Mouse (Mus musculus): Measurements from ENCODE around the gene Hamp2. TPM values are rescaled to one million over a fixed set of nuclear protein-coding genes. Genes with fewer than 3 reads are reported as not detected.
"Not testable (repeated sequence)": the region's sequence is repeated elsewhere in the genome, so short reads cannot be mapped to it uniquely, and the experiment has no call there.

Gene Hamp2
- polyA plus RNA-seq, 1 experiment from 2014 or later, result not detected

GRCm38 (mm10) chr7:30955584-30956356 is 31.3 kb upstream of the Hamp2 start:
- WGBS, result under 1% methylated on average over 63 of the region's 64 CpGs
- Histone ChIP-seq H3K4me1 (ENCODE audit: control insufficient read depth, insufficient read depth, low read length) (peaks cover 17% of the 10 kb centered on the region), H3K36me3 (ENCODE audit: control insufficient read depth, insufficient read depth, low read length) (peaks cover 19% of the 10 kb centered on the region; the same call in 1 of the 2 replicates), H3K27me3 (replicated peaks; ENCODE audit: control insufficient read depth, insufficient read depth, low read length) (no peaks in the 10 kb centered on the region), H3K4me2 (ENCODE audit: low read depth, low read length) (peak overlapping the region; percentile 88), H3K9me3 (ENCODE audit: control insufficient read depth, low read length) (no peaks in the 10 kb centered on the region), H3K9ac (ENCODE audit: low read depth, low read length) (peak overlapping the region; percentile 99), H3K27ac (ENCODE audit: low read length) (peak overlapping the region; percentile 98), H3K4me3 (ENCODE audit: low read length) (peak overlapping the region; percentile 93)
- ATAC-seq, result peak; percentile 72

- Histone ChIP-seq H3K4me1 (ENCODE audit: control insufficient read depth, insufficient read depth, low read length) (peaks cover 17% of the 10 kb centered on the region), H3K36me3 (ENCODE audit: control insufficient read depth, insufficient read depth, low read length) (peaks cover 19% of the 10 kb centered on the region; the same call in 1 of the 2 replicates), H3K4me2 (ENCODE audit: low read depth, low read length) (peak overlapping the region; percentile 88), H3K9ac (ENCODE audit: low read depth, low read length) (peak overlapping the region; percentile 99), H3K27me3 (replicated peaks; ENCODE audit: control insufficient read depth, insufficient read depth, low read length) (no peaks in the 10 kb centered on the region), H3K4me3 (ENCODE audit: low read length) (peak overlapping the region; percentile 93), H3K9me3 (ENCODE audit: control insufficient read depth, low read length) (no peaks in the 10 kb centered on the region), H3K27ac (ENCODE audit: low read length) (no peak overlapping the region)
- no peak for ATAC-seq
- 74% methylated on average over 12 of the region's 12 CpGs for WGBS
These were observed 30.6 kb upstream of the Hamp2 start for GRCm38 (mm10) chr7:30954971-30955520.

DNA sequence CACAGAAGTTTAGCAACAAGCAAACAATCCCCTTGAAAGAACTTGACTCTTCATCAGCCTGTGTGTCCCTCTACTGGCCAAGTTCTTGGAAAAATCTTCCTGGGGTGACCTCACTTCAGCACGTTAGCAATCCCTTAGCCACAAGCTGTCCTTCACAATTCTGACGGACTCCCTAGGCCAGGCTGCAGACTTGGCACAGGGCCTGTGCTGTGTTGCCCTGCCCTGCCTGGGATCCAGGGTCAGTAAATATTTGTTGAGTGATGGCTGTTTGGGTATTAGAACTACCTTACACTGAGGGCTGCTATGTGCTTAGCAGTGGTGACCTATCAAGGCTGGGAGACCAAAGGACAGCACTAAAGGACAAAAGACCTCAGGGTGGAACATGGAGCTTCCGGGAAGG is 29.6 kb upstream of the Hamp2 start:
- no peak overlapping the region for H3K27ac ChIP-seq (ENCODE audit: low read length)
- H3K36me3 ChIP-seq (ENCODE audit: control insufficient read depth, insufficient read depth, low read length), result peaks cover 21% of the 10 kb centered on the region; the same call in 1 of the 2 replicates
- 73% methylated on average over 3 of the region's 3 CpGs for WGBS
- H3K9me3 ChIP-seq (ENCODE audit: control insufficient read depth, low read length), result no peaks in the 10 kb centered on the region
- no peak for ATAC-seq
- no peaks in the 10 kb centered on the region for H3K27me3 ChIP-seq (replicated peaks; ENCODE audit: control insufficient read depth, insufficient read depth, low read length)
- no peak overlapping the region for H3K4me3 ChIP-seq (ENCODE audit: low read length)
- no peak overlapping the region for H3K9ac ChIP-seq (ENCODE audit: low read depth, low read length)
- H3K4me2 ChIP-seq (ENCODE audit: low read depth, low read length), result no peak overlapping the region
- peaks cover 17% of the 10 kb centered on the region for H3K4me1 ChIP-seq (ENCODE audit: control insufficient read depth, insufficient read depth, low read length)

- no peak for ATAC-seq
- no peaks in the 10 kb centered on the region for H3K27me3 ChIP-seq (replicated peaks; ENCODE audit: control insufficient read depth, insufficient read depth, low read length)
- H3K4me3 ChIP-seq (ENCODE audit: low read length), result no peak overlapping the region
- peaks cover 15% of the 10 kb centered on the region for H3K4me1 ChIP-seq (ENCODE audit: control insufficient read depth, insufficient read depth, low read length)
- H3K9ac ChIP-seq (ENCODE audit: low read depth, low read length), result no peak overlapping the region
- no peaks in the 10 kb centered on the region for H3K9me3 ChIP-seq (ENCODE audit: control insufficient read depth, low read length)
- peaks cover 18% of the 10 kb centered on the region; the same call in 1 of the 2 replicates for H3K36me3 ChIP-seq (ENCODE audit: control insufficient read depth, insufficient read depth, low read length)
- H3K27ac ChIP-seq (ENCODE audit: low read length), result no peak overlapping the region; the same call in 1 of the 2 replicates
- 89% methylated on average over 6 of the region's 6 CpGs for WGBS
- no peak overlapping the region for H3K4me2 ChIP-seq (ENCODE audit: low read depth, low read length)
These were observed 29.0 kb upstream of the Hamp2 start for GRCm38 (mm10) chr7:30953459-30953858.

DNA sequence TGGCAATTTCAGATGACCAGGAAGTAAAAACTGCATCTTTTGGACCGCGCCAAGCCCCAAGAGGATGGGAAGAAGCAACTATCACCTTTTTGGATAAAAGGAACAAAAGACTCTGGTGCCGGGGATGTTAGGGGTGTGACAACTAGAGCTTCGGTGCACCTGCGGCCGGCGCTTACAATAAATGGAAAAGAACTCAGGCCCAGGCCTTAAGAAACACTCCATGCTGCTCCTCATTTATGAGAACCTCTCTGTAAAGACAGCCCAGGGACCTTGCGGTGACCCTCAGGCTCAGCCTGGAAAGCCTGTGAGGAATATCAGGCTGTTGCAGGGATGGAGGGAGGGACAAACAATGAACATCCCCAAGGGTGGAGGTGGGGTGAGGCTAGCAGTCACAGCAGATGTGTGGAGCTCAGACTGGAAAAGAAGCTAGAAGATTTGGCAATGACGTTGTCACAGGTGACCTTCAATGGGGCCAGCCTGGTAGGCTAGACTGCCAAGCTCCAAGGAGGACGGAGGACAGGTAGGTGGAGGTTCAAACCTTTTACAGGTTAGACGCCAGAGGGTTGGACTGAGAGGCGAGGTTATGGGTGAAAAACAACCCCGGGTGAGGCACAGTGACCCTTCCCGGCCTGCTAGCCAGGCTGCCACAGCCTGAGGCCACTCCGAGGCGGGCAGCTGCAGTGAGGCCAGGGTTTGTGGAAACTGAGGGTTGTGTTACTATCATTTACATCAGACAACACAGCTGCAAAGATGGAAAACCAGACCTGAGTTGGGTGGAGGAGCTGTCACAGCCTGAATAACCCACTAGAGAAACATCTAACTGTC is 28.2 kb upstream of the Hamp2 start:
- Histone ChIP-seq H3K4me3 (ENCODE audit: low read length) (no peak overlapping the region), H3K4me2 (ENCODE audit: low read depth, low read length) (no peak overlapping the region), H3K4me1 (ENCODE audit: control insufficient read depth, insufficient read depth, low read length) (peaks cover 9% of the 10 kb centered on the region; the same call in 1 of the 2 replicates), H3K9ac (ENCODE audit: low read depth, low read length) (no peak overlapping the region), H3K27me3 (replicated peaks; ENCODE audit: control insufficient read depth, insufficient read depth, low read length) (no peaks in the 10 kb centered on the region), H3K9me3 (ENCODE audit: control insufficient read depth, low read length) (no peaks in the 10 kb centered on the region), H3K36me3 (ENCODE audit: control insufficient read depth, insufficient read depth, low read length) (peaks cover 16% of the 10 kb centered on the region; the same call in 1 of the 2 replicates), H3K27ac (ENCODE audit: low read length) (no peak overlapping the region)
- ATAC-seq, result no peak
- 93% methylated on average over 16 of the region's 16 CpGs for WGBS

GRCm38 (mm10) chr7:30949902-30950301 is 25.4 kb upstream of the Hamp2 start:
- H3K4me2 ChIP-seq (ENCODE audit: low read depth, low read length); H3K9me3 ChIP-seq (ENCODE audit: control insufficient read depth, low read length); H3K4me3 ChIP-seq (ENCODE audit: low read length); H3K27ac ChIP-seq (ENCODE audit: low read length); H3K9ac ChIP-seq (ENCODE audit: low read depth, low read length); H3K27me3 ChIP-seq (replicated peaks; ENCODE audit: control insufficient read depth, insufficient read depth, low read length); H3K4me1 ChIP-seq (ENCODE audit: control insufficient read depth, insufficient read depth, low read length); ATAC-seq: not testable (repeated sequence)
- peaks cover 16% of the 10 kb centered on the region; the same call in 1 of the 2 replicates for H3K36me3 ChIP-seq (ENCODE audit: control insufficient read depth, insufficient read depth, low read length)
- 88% methylated on average over 3 of the region's 3 CpGs for WGBS

GRCm38 (mm10) chr7:30945876-30946275 is 21.4 kb upstream of the Hamp2 start:
- H3K4me3 ChIP-seq (ENCODE audit: low read length), result no peak overlapping the region
- no peak overlapping the region for H3K9ac ChIP-seq (ENCODE audit: low read depth, low read length)
- no peak overlapping the region for H3K4me2 ChIP-seq (ENCODE audit: low read depth, low read length)
- H3K9me3 ChIP-seq (ENCODE audit: control insufficient read depth, low read length), result no peaks in the 10 kb centered on the region
- H3K27me3 ChIP-seq (replicated peaks; ENCODE audit: control insufficient read depth, insufficient read depth, low read length), result no peaks in the 10 kb centered on the region
- WGBS, result 90% methylated on average over 7 of the region's 7 CpGs
- H3K27ac ChIP-seq (ENCODE audit: low read length), result no peak overlapping the region
- no peak for ATAC-seq
- H3K36me3 ChIP-seq (ENCODE audit: control insufficient read depth, insufficient read depth, low read length), result peaks cover 4% of the 10 kb centered on the region; the same call in 1 of the 2 replicates
- no peaks in the 10 kb centered on the region for H3K4me1 ChIP-seq (ENCODE audit: control insufficient read depth, insufficient read depth, low read length)

- H3K27me3 ChIP-seq (replicated peaks; ENCODE audit: control insufficient read depth, insufficient read depth, low read length); H3K9ac ChIP-seq (ENCODE audit: low read depth, low read length); ATAC-seq; H3K4me2 ChIP-seq (ENCODE audit: low read depth, low read length); H3K36me3 ChIP-seq (ENCODE audit: control insufficient read depth, insufficient read depth, low read length); H3K4me3 ChIP-seq (ENCODE audit: low read length); H3K9me3 ChIP-seq (ENCODE audit: control insufficient read depth, low read length); H3K4me1 ChIP-seq (ENCODE audit: control insufficient read depth, insufficient read depth, low read length); H3K27ac ChIP-seq (ENCODE audit: low read length): not testable (repeated sequence)
- WGBS, result 93% methylated on average over 7 of the region's 7 CpGs
These were observed 21.0 kb upstream of the Hamp2 start for GRCm38 (mm10) chr7:30945466-30945865.

GRCm38 (mm10) chr7:30944706-30945105 is 20.2 kb upstream of the Hamp2 start:
- not testable (repeated sequence) for ATAC-seq; H3K27me3 ChIP-seq (replicated peaks; ENCODE audit: control insufficient read depth, insufficient read depth, low read length); H3K4me2 ChIP-seq (ENCODE audit: low read depth, low read length); H3K4me3 ChIP-seq (ENCODE audit: low read length); H3K4me1 ChIP-seq (ENCODE audit: control insufficient read depth, insufficient read depth, low read length); H3K9me3 ChIP-seq (ENCODE audit: control insufficient read depth, low read length); H3K36me3 ChIP-seq (ENCODE audit: control insufficient read depth, insufficient read depth, low read length); H3K9ac ChIP-seq (ENCODE audit: low read depth, low read length); H3K27ac ChIP-seq (ENCODE audit: low read length)
- 68% methylated on average over 2 of the region's 2 CpGs for WGBS

Data from intestine, embryonic 16.5 days (tissue).